Mouse (Mus musculus) intestine, postnatal 0 days (tissue): ENCODE data around the gene Dhdh. TPM values are rescaled to one million over a fixed set of nuclear protein-coding genes. Genes with fewer than 3 reads are reported as not detected.

Experiments used
- ATAC-seq: fragments of 200-750 bp; cut with Nextera tagmentation; 2 replicates; pipeline ENCODE4 v1.8.0; 2017; ENCODE audit warnings: mild to moderate bottlenecking, moderate TSS enrichment, moderate library complexity
- H3K27ac ChIP-seq: fragments of 300-500 bp; sonication (generic); 2 replicates; pipeline ENCODE4 v1.5.1; 2014; ENCODE audit warnings: mild to moderate bottlenecking, low read depth, low read length, moderate library complexity
- H3K27me3 ChIP-seq: fragments of 300-500 bp; sonication (generic); replicated peaks from 2 replicates; pipeline ENCODE4 v1.6.1; 2014; ENCODE audit warnings: low read length, mixed read lengths; ENCODE audit not compliant: control insufficient read depth, insufficient read depth
- H3K36me3 ChIP-seq: fragments of 300-500 bp; sonication (generic); 2 replicates; pipeline ENCODE4 v1.6.1; 2014; ENCODE audit warnings: mild to moderate bottlenecking, moderate library complexity; ENCODE audit not compliant: control insufficient read depth, insufficient read depth
- H3K4me1 ChIP-seq: fragments of 300-500 bp; sonication (generic); replicated peaks from 2 replicates; pipeline ENCODE4 v1.6.1; 2014; ENCODE audit warnings: antibody characterized with exemption, low read length, mixed read lengths; ENCODE audit not compliant: control insufficient read depth, insufficient read depth
- H3K4me2 ChIP-seq: fragments of 300-500 bp; sonication (generic); replicated peaks from 2 replicates; pipeline ENCODE4 v1.6.1; 2014; ENCODE audit warnings: low read depth, mild to moderate bottlenecking, moderate library complexity
- H3K4me3 ChIP-seq: fragments of 300-500 bp; sonication (generic); 2 replicates; pipeline ENCODE4 v1.5.1; 2014; ENCODE audit warnings: low read depth, low read length
- H3K9ac ChIP-seq: fragments of 300-500 bp; sonication (generic); 2 replicates; pipeline ENCODE4 v1.6.1; 2014; ENCODE audit warnings: mild to moderate bottlenecking, low read depth, low read length
- H3K9me3 ChIP-seq: fragments of 300-500 bp; sonication (generic); 2 replicates; pipeline ENCODE4 v1.6.1; 2016; ENCODE audit warnings: mixed run types; ENCODE audit not compliant: control insufficient read depth
- CTCF ChIP-seq: sonication (generic); IDR thresholded peaks from 2 replicates; pipeline ENCODE4 v1.5.1; 2016; ENCODE audit warnings: low read depth, mild to moderate bottlenecking, control low read depth, antibody characterized with exemption, moderate library complexity
- WGBS: fragments of 180-500 bp; shearing (Covaris S2); extraction: QIAGEN DNeasy Blood & Tissue Kit; methylation state at CpG from one replicate; pipeline ENCODE4 v1.1.7; 2014; 5-methylcytosine and 5-hydroxymethylcytosine counted together
- polyA plus RNA-seq: library from polyadenylated mRNA; unstranded; fragments of >200 nt; fragmentation: Nextera tagmentation; extraction: Ambion mirVana; gene quantifications from 2 replicates; pipeline ENCODE4 v1.2.1, GENCODE M21; 2015

The Dhdh gene
- polyA plus RNA-seq, 1 experiment from 2014 or later = 1.1 TPM

- no peaks in the 10 kb centered on the region for H3K9me3 ChIP-seq
- no peak for TF ChIP-seq CTCF
- no peak for ATAC-seq
- peak overlapping the region; percentile 94; the same call in 1 of the 2 replicates for H3K27ac ChIP-seq
- H3K9ac ChIP-seq = no peak overlapping the region; the same call in 1 of the 2 replicates
- no peaks in the 10 kb centered on the region for H3K27me3 ChIP-seq
- H3K36me3 ChIP-seq = peaks cover 50% of the 10 kb centered on the region
- H3K4me3 ChIP-seq = no peak overlapping the region
- H3K4me2 ChIP-seq = no peak overlapping the region
- 76% methylated on average over 13 of the region's 13 CpGs for WGBS
- 0 out of 2 replicates have a peak, but pooled peaks cover 6% of the 10 kb centered on the region for H3K4me1 ChIP-seq
Observed at GRCm38 (mm10) chr7:45455932-45456696, 32.5 kb downstream of the Dhdh start.

GRCm38 (mm10) chr7:45454971-45455370 is 33.6 kb downstream of the Dhdh start:
- H3K27me3 ChIP-seq = no peaks in the 10 kb centered on the region
- H3K9ac ChIP-seq = no peak overlapping the region
- no peak overlapping the region for H3K4me3 ChIP-seq
- no peaks in the 10 kb centered on the region for H3K9me3 ChIP-seq
- no peak for TF ChIP-seq CTCF
- H3K4me2 ChIP-seq = no peak overlapping the region
- no peak for ATAC-seq
- H3K27ac ChIP-seq = no peak overlapping the region
- H3K36me3 ChIP-seq = peaks cover 52% of the 10 kb centered on the region
- 91% methylated on average over 15 of the region's 15 CpGs for WGBS
- H3K4me1 ChIP-seq = no peaks in the 10 kb centered on the region

- Histone ChIP-seq H3K27ac (no peak overlapping the region), H3K27me3 (no peaks in the 10 kb centered on the region), H3K9ac (no peak overlapping the region), H3K36me3 (peaks cover 37% of the 10 kb centered on the region; the same call in 1 of the 2 replicates), H3K4me2 (no peak overlapping the region), H3K4me1 (no peaks in the 10 kb centered on the region), H3K9me3 (no peaks in the 10 kb centered on the region), H3K4me3 (no peak overlapping the region)
- peak; percentile 92 for TF ChIP-seq CTCF
- 56% methylated on average over 23 of the region's 23 CpGs for WGBS
- ATAC-seq = peak; percentile 51
Observed at GRCm38 (mm10) chr7:45451344-45451982, 37.1 kb downstream of the Dhdh start.

GRCm38 (mm10) chr7:45449974-45450373 is 38.6 kb downstream of the Dhdh start:
- no peak for TF ChIP-seq CTCF
- H3K9me3 ChIP-seq = no peaks in the 10 kb centered on the region
- no peak overlapping the region for H3K9ac ChIP-seq
- no peak for ATAC-seq
- no peak overlapping the region for H3K4me2 ChIP-seq
- H3K4me1 ChIP-seq = no peaks in the 10 kb centered on the region
- peaks cover 35% of the 10 kb centered on the region; the same call in 1 of the 2 replicates for H3K36me3 ChIP-seq
- H3K27me3 ChIP-seq = no peaks in the 10 kb centered on the region
- WGBS = 90% methylated on average over 1 of the region's 1 CpGs
- H3K4me3 ChIP-seq = no peak overlapping the region
- no peak overlapping the region for H3K27ac ChIP-seq

- no peak overlapping the region for H3K27ac ChIP-seq
- H3K9me3 ChIP-seq = no peaks in the 10 kb centered on the region
- WGBS = 44% methylated on average over 11 of the region's 11 CpGs
- H3K4me2 ChIP-seq = no peak overlapping the region
- no peaks in the 10 kb centered on the region for H3K4me1 ChIP-seq
- no peak for ATAC-seq
- no peak overlapping the region for H3K9ac ChIP-seq
- no peaks in the 10 kb centered on the region for H3K27me3 ChIP-seq
- H3K4me3 ChIP-seq = no peak overlapping the region
- peak; percentile 78 for TF ChIP-seq CTCF
- peaks cover 40% of the 10 kb centered on the region for H3K36me3 ChIP-seq
Observed at GRCm38 (mm10) chr7:45447325-45447990, 41.1 kb downstream of the Dhdh start.

GRCm38 (mm10) chr7:45446589-45446988 is 42.0 kb downstream of the Dhdh start:
- H3K36me3 ChIP-seq = peaks cover 33% of the 10 kb centered on the region
- H3K9ac ChIP-seq = no peak overlapping the region
- no peak for TF ChIP-seq CTCF
- H3K27me3 ChIP-seq = no peaks in the 10 kb centered on the region
- H3K4me2 ChIP-seq = no peak overlapping the region
- no peak overlapping the region for H3K4me3 ChIP-seq
- no peak for ATAC-seq
- H3K4me1 ChIP-seq = no peaks in the 10 kb centered on the region
- H3K27ac ChIP-seq = no peak overlapping the region
- no peaks in the 10 kb centered on the region for H3K9me3 ChIP-seq
